Mouse (Mus musculus) monocyte, adult 2 months (primary cell): ENCODE measurements around the gene Tnxb.

Experiments used
- DNase-seq, 2 experiments: peaks; one replicate each; pipeline ENCODE4 v3.0.0; 2022; ENCODE audit warnings: low spot score in 2 of 2, low read depth in 1 of 2

Gene Tnxb

DNA sequence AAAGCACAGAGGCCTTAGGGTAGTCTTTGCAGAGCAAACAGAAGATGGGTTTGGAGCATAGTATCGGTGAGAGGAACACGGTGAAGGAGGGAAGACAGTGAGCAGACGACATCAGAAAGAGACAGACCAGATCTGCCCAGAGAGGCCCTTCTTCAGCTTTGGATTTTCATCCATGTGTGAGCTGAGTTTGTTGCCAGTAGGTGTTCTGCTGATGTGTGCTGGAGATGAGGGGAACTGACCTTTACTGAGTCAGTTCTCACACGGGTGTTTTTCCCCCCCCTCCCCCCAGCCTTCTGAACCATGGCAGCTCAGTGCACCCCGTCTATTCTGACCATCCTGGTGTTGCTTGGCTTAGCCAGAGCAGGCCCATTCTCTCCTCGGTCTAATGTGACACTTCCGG, at the start of gene Tnxb:
Tnxb (plus strand) TSS at position 301 of the 400 bp plus-strand sequence.
- DNase-seq = no peak

DNA sequence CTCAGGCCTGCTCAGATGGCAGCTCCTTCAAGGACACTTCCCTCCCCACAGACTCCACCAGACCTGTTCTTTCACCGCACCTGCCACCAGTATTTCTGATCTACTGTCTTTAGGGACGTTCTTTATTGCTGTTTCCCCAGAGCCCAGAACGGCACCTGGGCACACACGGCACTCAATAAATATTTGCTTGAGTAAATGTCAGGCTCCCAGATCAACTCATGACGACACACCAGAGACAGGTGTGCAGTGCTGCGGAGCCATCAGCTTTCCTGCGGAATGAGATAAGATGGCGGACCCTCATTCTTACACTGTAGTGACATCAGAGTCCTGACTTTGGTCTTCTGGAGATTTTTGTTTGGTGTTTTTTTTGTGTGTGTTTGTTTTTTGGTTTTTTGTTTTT, 49.3 kb upstream of the Tnxb start:
- no peak for DNase-seq

DNA sequence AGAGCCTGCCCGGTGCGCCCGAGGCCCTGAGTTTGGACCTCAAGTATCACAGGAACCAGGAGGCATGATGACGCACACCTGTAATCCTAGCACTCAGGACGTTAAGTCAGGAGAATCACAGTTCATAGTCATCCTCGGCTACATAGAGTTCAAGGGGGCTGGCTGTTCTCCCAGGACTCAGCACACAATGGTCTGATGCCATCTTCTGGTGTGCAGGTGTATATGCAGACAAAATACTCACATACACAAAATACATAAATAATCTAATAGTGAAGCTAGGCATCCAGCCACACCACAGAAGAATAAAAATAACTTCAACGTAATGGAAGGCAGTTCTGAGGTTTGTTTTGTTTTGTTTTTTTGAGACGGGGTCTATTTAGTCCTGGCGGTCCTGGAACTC, 47.2 kb upstream of the Tnxb start:
- no peak for DNase-seq

DNA sequence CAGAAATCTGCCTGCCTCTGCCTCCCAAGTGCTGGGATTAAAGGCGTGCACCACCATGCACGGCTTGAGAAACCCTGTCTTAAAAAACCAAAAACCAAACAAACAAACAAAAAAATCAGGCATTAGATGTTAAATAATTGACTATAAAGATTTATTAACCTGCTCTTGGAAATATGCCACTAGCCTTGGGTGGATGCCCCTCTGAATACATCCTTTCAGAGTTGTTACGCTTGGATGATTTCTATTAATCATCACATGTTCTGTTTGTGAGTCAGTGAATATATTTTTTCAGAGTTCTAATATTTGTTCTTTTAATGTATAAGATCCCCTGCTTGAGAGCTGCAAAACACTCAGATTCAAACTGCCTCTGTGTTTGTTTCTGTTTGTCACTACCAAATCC, 45.4 kb upstream of the Tnxb start:
- no peak for DNase-seq

DNA sequence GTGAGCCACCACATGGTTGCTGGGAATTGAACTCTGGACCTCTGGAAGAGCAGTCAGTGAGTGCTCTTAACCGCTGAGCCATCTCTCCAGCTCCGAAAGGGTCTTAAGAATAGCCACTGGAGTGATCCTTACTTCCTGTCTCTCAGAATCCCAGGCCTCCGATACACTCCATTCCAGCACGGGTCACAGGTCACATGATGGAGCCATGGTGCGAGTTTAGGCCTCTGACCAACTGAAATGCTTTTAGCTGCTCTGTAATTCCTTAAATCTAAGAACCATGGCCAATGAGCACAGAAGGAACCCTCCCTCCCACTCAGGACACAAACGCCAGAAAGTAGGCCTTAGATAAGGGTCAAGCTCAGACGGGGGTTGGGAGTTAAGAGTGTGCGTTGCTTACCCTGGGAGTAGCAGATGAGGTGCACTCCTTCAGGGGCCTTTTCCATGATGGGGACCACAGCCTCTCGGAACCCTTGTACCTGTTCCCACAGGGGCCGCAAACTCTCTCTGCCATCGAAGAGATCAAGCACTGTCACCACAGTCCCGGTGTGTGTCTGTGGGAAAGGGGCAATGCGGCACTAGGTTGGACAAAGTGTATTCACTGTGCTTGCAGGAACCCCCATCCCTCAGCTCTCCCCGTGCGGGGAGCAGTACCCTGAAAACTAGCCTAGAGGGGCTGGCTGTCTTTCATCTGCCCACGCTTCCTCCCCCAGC, 44.1 kb upstream of the Tnxb start:
- no peak for DNase-seq

DNA sequence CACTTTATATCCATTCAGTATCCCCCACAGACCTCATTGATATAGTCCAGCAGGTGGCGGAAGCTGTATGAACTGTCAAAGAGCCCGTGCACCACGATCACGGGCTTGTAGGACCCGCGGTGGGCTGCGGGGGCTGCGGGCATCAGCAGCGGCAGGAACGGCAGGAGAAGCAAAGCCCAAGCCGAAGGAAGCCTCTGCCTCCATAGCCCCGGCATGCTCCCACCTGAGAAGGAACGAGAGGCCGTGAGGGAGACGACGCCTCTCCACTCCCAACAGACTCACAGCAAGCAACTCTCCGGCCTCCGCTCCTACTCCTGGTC, 43.6 kb upstream of the Tnxb start:
- DNase-seq = no peak

DNA sequence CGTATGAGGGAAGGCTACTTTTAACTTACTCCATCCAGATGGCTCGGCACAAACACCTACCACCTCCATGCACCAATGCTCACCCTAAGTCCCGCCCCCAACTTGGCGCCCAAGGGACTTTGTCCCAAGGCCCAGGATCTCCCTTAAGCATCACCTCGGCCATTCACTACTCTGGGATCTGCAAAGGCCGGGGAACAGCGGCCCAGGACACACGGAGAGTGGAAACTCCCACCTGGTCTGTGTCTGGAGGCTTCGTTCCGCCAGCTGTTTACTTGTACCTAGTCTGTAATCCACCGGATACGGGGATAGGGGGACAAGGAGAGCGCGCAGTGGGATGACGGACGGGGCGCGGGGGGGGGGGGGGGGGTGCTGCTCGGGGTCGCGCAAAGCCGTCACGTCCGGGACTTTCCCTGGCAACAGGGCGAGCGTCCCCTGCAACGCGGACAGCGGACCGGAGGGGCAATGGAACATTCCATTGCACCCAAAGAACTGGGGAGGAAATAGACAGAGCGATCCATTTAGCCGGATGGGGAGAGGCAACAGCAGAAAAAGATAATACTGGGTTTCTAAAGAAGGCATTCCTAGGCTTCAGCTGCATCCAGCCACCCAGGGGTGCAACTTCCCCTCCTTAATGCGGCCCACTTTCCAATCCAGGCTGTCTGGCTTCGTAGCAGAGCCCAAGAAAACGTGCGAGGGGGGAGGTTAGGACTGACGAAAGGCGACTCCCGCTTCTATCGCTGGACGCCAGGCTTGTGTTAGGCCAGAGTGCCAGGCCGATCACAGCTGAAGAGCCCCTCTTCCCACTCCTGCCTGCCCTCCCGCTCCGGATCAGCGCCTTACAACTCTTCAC, 43.0 kb upstream of the Tnxb start:
- no peak for DNase-seq

DNA sequence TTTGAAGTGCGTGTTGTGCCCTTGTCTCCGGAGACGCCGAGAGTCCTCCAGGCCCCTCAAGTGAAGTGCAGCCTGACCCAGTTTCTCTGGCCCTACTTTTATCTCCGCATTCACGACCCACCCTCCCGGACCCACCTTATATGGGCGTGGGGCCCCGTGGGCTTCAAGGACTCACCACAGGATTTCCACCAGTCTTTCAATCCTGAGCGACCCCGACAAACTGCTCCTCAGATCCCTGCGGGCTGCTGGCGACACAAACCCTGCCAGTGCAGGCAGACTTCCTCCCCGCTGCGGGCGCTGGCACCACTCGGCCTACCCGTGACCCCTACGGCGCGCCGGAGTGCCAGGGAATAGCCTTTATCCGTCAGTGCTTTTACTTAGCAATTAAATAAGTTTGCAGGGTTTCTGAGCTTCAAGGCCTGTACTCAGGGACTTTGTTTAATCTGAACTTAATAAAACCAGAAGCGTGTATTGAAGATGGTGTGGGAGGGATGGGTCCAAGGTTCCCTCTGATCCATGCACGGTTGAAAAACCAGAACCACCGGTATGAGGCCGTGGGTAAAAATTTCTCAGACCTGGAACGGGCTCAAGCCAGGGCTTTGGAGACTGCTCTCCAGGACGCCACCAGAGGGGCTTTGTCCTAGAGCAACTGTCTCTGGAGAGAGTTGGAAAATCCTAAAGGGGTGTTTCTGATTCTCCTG, 42.2 kb upstream of the Tnxb start, which contains the start of gene Ppt2:
Ppt2 (minus strand) TSS at position 568 of the 701 bp plus-strand sequence.
- peak in 1 of 2 experiments; percentile 31 for DNase-seq

DNA sequence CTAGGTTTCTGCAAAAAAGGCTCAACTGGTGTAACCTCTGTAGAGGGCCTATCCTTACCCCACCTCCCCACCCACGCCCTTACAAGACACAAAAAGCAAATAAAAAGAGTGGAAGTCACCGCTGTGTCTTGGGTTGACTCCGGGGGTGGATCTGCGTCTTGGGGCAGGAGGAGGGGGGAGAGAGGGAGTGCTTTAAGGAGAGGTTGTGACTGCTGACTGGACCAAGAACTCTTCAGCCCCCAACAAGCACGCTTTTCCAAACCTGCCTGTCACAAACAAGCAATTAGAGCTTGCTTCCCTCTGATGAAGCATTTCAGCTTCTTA, 41.7 kb upstream of the Tnxb start:
- DNase-seq = no peak

DNA sequence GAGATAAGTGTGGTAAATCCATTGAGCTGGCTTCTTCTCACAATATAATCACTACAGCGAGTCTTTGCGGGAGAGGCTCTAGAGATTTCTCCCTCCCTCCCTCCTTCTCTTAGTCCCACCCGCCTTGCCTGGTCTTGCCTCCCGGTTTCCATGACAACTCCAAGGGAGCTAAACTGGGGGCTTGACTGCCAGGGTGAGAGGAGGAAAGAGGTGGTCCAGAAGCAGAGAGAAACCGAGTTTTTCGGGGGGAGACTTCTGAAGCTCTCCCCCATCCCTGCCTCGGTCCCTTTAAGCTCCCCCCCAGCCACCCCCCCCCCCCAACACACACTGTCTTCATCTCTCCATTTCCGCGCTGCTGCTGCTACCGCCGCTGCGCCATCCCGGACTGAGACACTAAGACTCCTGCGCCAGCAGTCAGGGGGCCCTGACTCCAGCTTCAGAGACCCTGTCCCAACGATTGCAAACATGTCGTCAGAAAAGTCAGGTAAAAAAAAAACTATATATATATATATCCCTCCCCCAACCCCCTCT, 41.0 kb upstream of the Tnxb start, which contains the start of gene Prrt1:
Prrt1 (plus strand) TSS at position 313 of the 531 bp plus-strand sequence.
- DNase-seq = no peak

DNA sequence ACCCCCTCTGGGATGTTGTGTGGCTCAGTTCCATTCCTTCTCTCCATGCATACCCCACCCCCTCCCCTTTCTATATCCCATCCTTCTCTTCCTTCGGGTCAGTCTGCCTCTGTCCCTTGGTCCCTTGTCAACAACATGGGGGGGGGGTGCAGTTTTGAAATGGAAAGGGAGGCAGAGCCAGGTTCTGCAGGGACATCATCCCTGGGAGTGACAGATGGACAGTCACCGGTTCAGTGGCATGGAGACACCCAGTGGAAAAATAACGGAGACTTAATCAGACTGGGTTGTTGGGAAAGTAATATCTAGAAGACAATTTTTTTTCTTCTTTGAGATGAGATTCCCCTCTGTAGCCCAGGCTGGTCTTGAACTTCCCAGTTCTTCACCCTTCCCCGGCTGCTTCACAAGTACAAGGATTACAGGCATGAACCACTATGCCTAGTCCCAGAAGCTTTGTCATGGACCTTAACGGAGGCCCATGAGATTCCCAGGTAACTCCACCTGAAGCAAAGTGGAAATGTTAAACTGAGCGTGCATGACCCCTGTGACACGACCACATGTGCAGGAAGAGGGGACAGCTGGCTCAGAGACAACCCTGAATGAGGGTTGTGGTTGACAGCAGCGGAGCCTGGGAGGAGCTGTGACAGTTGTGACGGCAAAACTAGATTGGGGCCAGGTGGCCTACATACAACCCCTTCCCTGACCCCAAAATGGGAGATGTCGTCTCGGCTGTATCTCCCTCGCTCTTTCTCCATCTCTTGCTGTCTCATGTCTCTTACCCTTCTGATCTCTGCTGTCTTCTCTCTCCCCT, 40.3 kb upstream of the Tnxb start:
- no peak for DNase-seq

DNA sequence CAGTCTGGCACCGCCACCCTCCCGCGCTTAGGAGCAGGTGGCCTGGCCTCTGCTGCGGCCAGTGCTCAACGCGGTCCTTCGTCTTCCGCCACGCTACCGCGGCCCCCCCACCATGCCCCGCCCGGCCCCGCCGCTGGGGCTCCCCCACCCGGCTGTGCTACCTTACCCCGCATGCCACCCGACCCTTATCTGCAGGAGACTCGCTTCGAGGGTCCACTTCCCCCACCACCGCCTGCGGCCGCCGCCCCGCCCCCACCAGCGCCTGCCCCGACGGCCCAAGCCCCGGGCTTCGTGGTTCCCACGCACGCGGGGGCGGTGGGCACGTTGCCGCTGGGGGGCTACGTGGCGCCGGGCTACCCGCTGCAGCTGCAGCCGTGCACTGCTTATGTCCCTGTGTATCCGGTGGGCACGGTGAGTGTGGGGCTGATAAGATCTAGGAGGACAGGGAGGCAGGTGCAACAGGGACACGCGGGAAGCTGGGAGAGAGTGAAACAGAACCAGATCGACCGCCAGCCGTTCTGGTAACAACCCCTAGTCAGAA, 39.5 kb upstream of the Tnxb start:
- no peak for DNase-seq

DNA sequence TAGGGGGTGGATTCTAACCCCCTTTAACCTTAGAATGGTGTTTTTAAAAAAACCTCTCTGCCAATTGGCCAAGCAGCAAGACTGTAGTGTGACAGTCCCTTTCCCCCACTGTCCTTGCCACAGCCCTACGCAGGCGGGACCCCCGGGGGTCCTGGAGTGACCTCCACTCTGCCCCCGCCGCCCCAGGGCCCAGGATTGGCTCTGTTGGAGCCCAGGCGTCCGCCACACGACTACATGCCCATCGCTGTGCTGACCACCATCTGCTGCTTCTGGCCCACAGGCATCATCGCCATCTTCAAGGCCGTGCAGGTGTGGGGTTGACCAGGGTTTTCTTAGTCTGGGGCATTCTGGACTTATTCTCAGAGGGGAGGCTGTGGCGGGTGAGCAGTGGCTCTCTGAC, 38.7 kb upstream of the Tnxb start:
- DNase-seq = no peak

DNA sequence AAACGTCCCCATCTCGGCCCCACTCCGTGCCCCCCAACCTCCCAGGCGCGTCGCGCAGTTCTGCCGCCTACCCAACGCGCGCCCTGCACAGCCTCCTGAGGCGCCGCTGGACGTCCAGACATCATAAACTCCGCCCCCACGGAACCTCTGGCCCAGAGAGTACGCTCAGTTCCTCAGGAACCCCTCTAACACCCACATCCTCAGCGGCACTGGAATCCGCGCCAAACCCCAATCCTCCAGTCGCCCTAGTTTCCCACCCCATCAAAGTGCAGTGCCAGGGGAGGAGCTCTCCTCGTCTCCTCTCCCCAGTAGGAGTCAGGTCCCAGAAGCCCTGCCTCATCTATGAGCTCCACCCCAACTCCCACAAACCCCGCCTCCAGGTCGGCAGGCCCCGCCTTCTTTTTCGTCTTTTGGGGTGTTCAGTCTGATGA, 38.1 kb upstream of the Tnxb start:
- DNase-seq = peak; percentile 75 to 89

DNA sequence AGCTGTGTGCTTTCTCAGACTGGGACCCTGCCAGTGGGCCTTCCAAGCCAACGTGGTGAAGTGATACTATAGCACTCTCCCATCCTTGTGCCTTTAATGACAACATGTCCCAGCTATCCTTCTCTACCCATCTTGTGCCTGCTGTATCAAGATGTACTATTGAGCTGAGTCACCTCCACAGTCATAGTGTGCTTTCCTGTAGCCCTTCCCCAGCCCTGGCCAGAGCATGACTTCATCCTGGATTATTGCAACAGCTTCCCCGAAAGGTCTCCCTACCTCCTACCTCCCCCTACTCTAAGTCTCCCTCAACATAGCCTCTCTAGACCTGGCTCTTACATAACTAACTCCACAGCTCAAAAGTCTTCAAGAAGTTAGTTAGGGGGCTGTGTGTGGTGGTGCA, 34.7 kb upstream of the Tnxb start:
- no peak for DNase-seq

DNA sequence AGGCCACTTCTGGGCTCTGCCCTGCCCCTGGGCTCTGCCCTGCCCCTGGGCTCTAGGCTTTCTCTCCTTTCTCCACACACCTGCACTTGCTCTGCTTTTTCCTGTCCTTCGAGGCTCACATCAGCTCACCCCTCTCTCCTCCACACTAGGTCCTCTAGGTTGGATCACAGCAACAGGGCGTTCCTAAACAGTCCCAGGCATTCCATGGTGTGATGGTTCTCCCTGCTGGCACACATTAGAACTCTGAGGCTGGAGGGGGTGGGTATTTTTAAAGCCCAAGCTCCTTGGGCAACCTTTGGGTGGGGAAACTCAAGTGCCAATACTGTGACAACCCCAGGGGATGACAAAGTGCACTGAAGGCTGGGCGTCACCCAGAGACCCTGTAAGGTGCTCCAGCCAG, 32.9 kb upstream of the Tnxb start:
- DNase-seq = no peak

DNA sequence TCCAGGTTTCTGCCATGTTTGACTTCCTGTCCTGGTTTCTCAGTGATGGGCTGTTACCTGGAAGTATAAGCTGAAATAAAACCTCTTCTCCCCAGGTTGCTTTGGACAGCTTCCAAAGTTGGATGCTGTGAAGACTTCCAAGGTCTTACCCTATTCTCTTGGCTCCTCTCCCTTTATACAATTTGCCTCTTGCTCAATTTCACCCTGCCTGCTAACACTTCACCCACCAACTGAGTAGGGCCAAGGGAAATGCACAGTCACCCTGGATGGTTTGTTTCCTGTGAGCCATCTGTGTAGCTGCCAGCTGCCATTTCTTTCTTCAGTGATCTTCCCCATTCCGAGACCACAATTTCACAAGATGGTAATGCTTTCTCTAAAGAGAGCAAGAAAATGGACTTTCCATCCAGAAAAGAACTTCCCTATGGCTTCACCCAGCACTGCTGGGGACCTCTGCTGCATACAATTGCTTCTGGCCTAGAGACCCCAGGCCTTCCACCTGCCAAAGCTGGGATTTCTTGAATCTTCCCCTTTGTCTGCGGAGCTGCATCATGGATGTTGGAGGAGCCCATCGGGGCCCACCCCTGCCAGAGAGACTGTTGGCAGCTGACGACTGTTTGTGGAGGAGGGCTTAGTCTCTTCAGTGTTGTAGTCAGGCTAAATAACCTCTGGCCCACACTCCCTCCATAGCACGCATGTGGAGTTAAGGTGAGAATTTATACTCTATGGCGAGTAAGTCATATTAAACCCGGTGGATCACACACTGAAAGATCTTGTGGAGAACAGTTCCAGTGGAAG, 30.7 kb upstream of the Tnxb start:
- DNase-seq = peak; percentile 65 to 75

DNA sequence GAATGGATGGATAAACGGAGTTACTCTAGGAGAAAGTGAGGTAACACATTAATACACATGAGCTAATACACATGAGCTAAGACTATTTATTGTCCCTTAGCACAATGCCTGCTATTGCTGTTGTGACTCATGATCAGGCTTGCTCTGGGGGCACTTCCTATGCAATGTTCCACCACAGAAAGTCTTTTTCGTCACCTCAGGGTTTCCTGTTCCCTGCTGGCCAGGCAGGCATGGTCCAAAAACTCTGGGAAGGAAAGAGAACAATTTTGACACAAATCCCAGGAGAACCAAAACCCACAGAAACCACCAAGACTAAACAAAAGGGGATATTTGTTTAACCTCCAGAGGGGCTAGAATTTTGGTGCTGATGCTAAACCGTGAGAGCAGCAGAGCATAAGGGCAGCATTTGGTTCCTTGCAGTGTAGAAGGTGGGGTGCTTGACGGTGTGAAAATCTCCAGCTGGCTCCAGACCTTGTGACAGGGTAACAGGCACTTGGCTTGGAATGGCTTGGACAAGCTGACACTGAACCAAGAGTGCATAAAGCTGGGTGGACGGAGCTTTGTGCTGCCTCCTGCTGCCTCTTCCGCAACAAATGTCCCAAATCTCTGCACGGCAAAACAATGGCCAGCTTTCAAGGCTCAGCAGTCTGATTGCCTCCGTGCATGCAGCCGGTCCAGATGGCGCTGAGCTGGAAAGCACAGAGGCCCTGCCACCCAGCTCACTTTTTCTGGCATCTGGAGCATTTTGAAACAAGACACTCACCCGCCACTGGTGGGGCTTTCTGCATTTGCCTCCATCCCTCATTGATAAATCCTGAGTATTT, 29.3 kb upstream of the Tnxb start:
- no peak for DNase-seq

DNA sequence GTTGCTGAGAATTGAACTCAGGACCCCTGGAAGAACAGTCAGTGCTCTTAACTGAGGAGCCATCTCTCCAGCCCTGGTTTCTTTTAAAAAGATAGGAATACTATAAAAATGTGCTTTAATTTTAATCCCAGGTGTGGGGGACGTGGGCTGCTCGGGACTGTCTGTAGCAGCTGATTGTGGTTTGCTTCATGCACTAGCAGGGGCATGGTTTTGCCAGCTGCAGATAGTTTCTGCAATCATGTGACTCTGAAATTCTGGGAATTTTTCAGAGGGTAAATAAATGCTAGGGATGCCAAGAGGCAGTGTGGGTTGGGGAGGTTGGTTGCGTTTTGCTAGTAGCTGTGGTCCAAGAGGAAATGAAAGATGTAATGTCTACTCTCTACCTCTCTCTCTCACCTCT, 28.4 kb upstream of the Tnxb start:
- no peak for DNase-seq
